Mouse (Mus musculus) kidney, embryonic 14.5 days (tissue): Measurements from ENCODE around the gene Nup210. TPM values are rescaled to one million over a fixed set of nuclear protein-coding genes. Genes with fewer than 3 reads are reported as not detected.
"Not testable (repeated sequence)": the region's sequence is repeated elsewhere in the genome, so short reads cannot be mapped to it uniquely, and the experiment has no call there.

Source experiments
- ATAC-seq: fragments of 200-750 bp; cut with Nextera tagmentation; 2 replicates; pipeline ENCODE4 v1.8.0; 2017; ENCODE audit warnings: moderate number of reproducible peaks, mild to moderate bottlenecking, moderate TSS enrichment, moderate library complexity; ENCODE audit not compliant: low FRiP score, low TSS enrichment
- H3K27ac ChIP-seq: fragments of 300-500 bp; sonication (generic); 2 replicates; pipeline ENCODE4 v1.5.1; 2014; ENCODE audit warnings: low read depth, mild to moderate bottlenecking, low read length, moderate library complexity, mixed read lengths
- H3K27me3 ChIP-seq: fragments of 300-500 bp; sonication (generic); 2 replicates; pipeline ENCODE4 v1.6.1; 2014; ENCODE audit warnings: mild to moderate bottlenecking, low read length; ENCODE audit not compliant: control insufficient read depth, insufficient read depth
- H3K36me3 ChIP-seq: fragments of 300-500 bp; sonication (generic); 2 replicates; pipeline ENCODE4 v1.6.1; 2014; ENCODE audit warnings: low read length, mixed read lengths; ENCODE audit not compliant: control insufficient read depth, insufficient read depth
- H3K4me1 ChIP-seq: fragments of 300-500 bp; sonication (generic); 2 replicates; pipeline ENCODE4 v1.6.1; 2014; ENCODE audit warnings: low read length, mixed read lengths; ENCODE audit not compliant: control insufficient read depth, insufficient read depth
- H3K4me2 ChIP-seq: fragments of 300-500 bp; sonication (generic); replicated peaks from 2 replicates; pipeline ENCODE4 v1.6.1; 2014; ENCODE audit warnings: low read depth, mild to moderate bottlenecking, low read length
- H3K4me3 ChIP-seq: fragments of 300-500 bp; sonication (generic); 2 replicates; pipeline ENCODE4 v1.5.1; 2014; ENCODE audit warnings: mild to moderate bottlenecking, low read length
- H3K9ac ChIP-seq: fragments of 300-500 bp; sonication (generic); 2 replicates; pipeline ENCODE4 v1.6.1; 2014; ENCODE audit warnings: low read depth, mild to moderate bottlenecking, low read length, moderate library complexity
- H3K9me3 ChIP-seq: fragments of 300-500 bp; sonication (generic); 2 replicates; pipeline ENCODE4 v1.6.1; 2016; ENCODE audit warnings: low read length; ENCODE audit not compliant: control insufficient read depth
- WGBS: fragments of 180-500 bp; shearing (Covaris S2); extraction: QIAGEN DNeasy Blood & Tissue Kit; methylation state at CpG from one replicate; pipeline ENCODE4 v1.1.7; 2014; 5-methylcytosine and 5-hydroxymethylcytosine counted together
- polyA plus RNA-seq: library from polyadenylated mRNA; unstranded; fragments of >200 nt; fragmentation: Nextera tagmentation; extraction: Ambion mirVana; gene quantifications from 2 replicates; pipeline ENCODE4 v1.2.1, GENCODE M21; 2014

The Nup210 gene
- polyA plus RNA-seq, 1 experiment from 2014 or later: 30.6 TPM

GRCm38 (mm10) chr6:91124286-91125227 lies 7.9 kb upstream of the Nup210 start:
- H3K27ac ChIP-seq: no peak overlapping the region
- 60% methylated on average over 7 of the region's 7 CpGs for WGBS
- H3K4me3 ChIP-seq: no peak overlapping the region
- H3K36me3 ChIP-seq: no peaks in the 10 kb centered on the region
- H3K4me2 ChIP-seq: no peak overlapping the region
- no peaks in the 10 kb centered on the region for H3K27me3 ChIP-seq
- H3K9me3 ChIP-seq: no peaks in the 10 kb centered on the region
- no peak overlapping the region for H3K9ac ChIP-seq
- ATAC-seq: no peak
- no peaks in the 10 kb centered on the region for H3K4me1 ChIP-seq

- H3K4me2 ChIP-seq: no peak overlapping the region
- 0 out of 2 replicates have a peak, but pooled peaks cover 3% of the 10 kb centered on the region for H3K27me3 ChIP-seq
- no peak for ATAC-seq
- no peaks in the 10 kb centered on the region for H3K9me3 ChIP-seq
- no peak overlapping the region for H3K4me3 ChIP-seq
- 83% methylated on average over 3 of the region's 3 CpGs for WGBS
- no peaks in the 10 kb centered on the region for H3K4me1 ChIP-seq
- no peak overlapping the region for H3K9ac ChIP-seq
- no peaks in the 10 kb centered on the region for H3K36me3 ChIP-seq
- no peak overlapping the region for H3K27ac ChIP-seq
These were observed 6.8 kb upstream of the Nup210 start for GRCm38 (mm10) chr6:91123453-91123852.

- H3K4me1 ChIP-seq, ATAC-seq, H3K27ac ChIP-seq, H3K4me2 ChIP-seq, H3K4me3 ChIP-seq, H3K27me3 ChIP-seq, H3K36me3 ChIP-seq, H3K9me3 ChIP-seq, H3K9ac ChIP-seq: not testable (repeated sequence)
- 88% methylated on average over 6 of the region's 7 CpGs for WGBS
These were observed 4.5 kb upstream of the Nup210 start for GRCm38 (mm10) chr6:91121089-91121488.

- Histone ChIP-seq H3K9me3 (no peaks in the 10 kb centered on the region), H3K4me1 (peaks cover 14% of the 10 kb centered on the region), H3K4me3 (no peak overlapping the region), H3K36me3 (no peaks in the 10 kb centered on the region), H3K27ac (no peak overlapping the region), H3K27me3 (peaks cover 3% of the 10 kb centered on the region; the same call in 1 of the 2 replicates), H3K9ac (no peak overlapping the region), H3K4me2 (no peak overlapping the region)
- 82% methylated on average over 2 of the region's 2 CpGs for WGBS
- ATAC-seq: no peak
These were observed 3.6 kb upstream of the Nup210 start for GRCm38 (mm10) chr6:91120206-91120605.

- no peaks in the 10 kb centered on the region for H3K36me3 ChIP-seq
- H3K4me3 ChIP-seq: no peak overlapping the region
- H3K9ac ChIP-seq: no peak overlapping the region
- H3K4me2 ChIP-seq: no peak overlapping the region
- no peaks in the 10 kb centered on the region for H3K9me3 ChIP-seq
- no peak for ATAC-seq
- H3K4me1 ChIP-seq: peaks cover 17% of the 10 kb centered on the region
- no peak overlapping the region for H3K27ac ChIP-seq
- peaks cover 3% of the 10 kb centered on the region; the same call in 1 of the 2 replicates for H3K27me3 ChIP-seq
These were observed 1.9 kb upstream of the Nup210 start for GRCm38 (mm10) chr6:91118526-91118925.

- Histone ChIP-seq H3K9me3 (no peaks in the 10 kb centered on the region), H3K9ac (peak overlapping the region; percentile 84), H3K4me1 (peaks cover 17% of the 10 kb centered on the region), H3K27me3 (peaks cover 3% of the 10 kb centered on the region; the same call in 1 of the 2 replicates), H3K36me3 (no peaks in the 10 kb centered on the region), H3K27ac (no peak overlapping the region), H3K4me2 (peak overlapping the region; percentile 95), H3K4me3 (peak overlapping the region; percentile 69)
- no peak; the same call in 1 of the 2 replicates for ATAC-seq
- WGBS: 2% methylated on average over 9 of the region's 9 CpGs
These were observed 520 bp upstream of the Nup210 start for GRCm38 (mm10) chr6:91117149-91117548.

- Histone ChIP-seq H3K4me3 (peak overlapping the region; percentile 69), H3K27me3 (peaks cover 3% of the 10 kb centered on the region; the same call in 1 of the 2 replicates), H3K9ac (peak overlapping the region; percentile 84; the same call in 1 of the 2 replicates), H3K36me3 (no peaks in the 10 kb centered on the region), H3K4me2 (peak overlapping the region; percentile 95), H3K27ac (no peak overlapping the region), H3K9me3 (no peaks in the 10 kb centered on the region), H3K4me1 (peaks cover 18% of the 10 kb centered on the region)
- ATAC-seq: no peak
- WGBS: 8% methylated on average over 4 of the region's 4 CpGs
These were observed 776 bp downstream of the Nup210 start for GRCm38 (mm10) chr6:91115863-91116243.

GRCm38 (mm10) chr6:91115158-91115557 lies 1.5 kb downstream of the Nup210 start:
- Histone ChIP-seq H3K4me2 (peak overlapping the region; percentile 95; the same call in 1 of the 2 replicates), H3K27me3 (peaks cover 3% of the 10 kb centered on the region; the same call in 1 of the 2 replicates), H3K36me3 (no peaks in the 10 kb centered on the region), H3K9ac (no peak overlapping the region), H3K27ac (no peak overlapping the region; the same call in 1 of the 2 replicates), H3K4me1 (peaks cover 25% of the 10 kb centered on the region), H3K9me3 (no peaks in the 10 kb centered on the region), H3K4me3 (no peak overlapping the region)
- 22% methylated on average over 1 of the region's 1 CpGs for WGBS
- no peak for ATAC-seq

GRCm38 (mm10) chr6:91114716-91115115 lies 1.9 kb downstream of the Nup210 start:
- H3K27me3 ChIP-seq: peaks cover 3% of the 10 kb centered on the region; the same call in 1 of the 2 replicates
- H3K9ac ChIP-seq: no peak overlapping the region
- WGBS: 18% methylated on average over 2 of the region's 2 CpGs
- ATAC-seq: no peak
- H3K4me3 ChIP-seq: no peak overlapping the region
- no peak overlapping the region; the same call in 1 of the 2 replicates for H3K27ac ChIP-seq
- no peaks in the 10 kb centered on the region for H3K36me3 ChIP-seq
- peak overlapping the region; percentile 95; the same call in 1 of the 2 replicates for H3K4me2 ChIP-seq
- H3K4me1 ChIP-seq: peaks cover 28% of the 10 kb centered on the region
- H3K9me3 ChIP-seq: no peaks in the 10 kb centered on the region
